In genomic region chr2:51579767-51580166, GRCm38 (mm10) we compare ENCODE assay signal across 39 mouse cellular contexts. TPM values are rescaled to one million over a fixed set of nuclear protein-coding genes. Genes with fewer than 3 reads are reported as not detected.
"Had no signal": no experiment of that assay in that cellular context is flagged by ENCODE, and none has a peak within 500 bp of the region (broad histone marks: within the 10 kb centered on the region; RNA-seq: fewer than 3 reads in every experiment).

No protein-coding gene starts in this region.

- ATAC-seq: hindbrain, postnatal 0 days; intestine, embryonic 16.5 days had no signal

- H3K4me1 ChIP-seq: heart, embryonic 13.5 days; heart, embryonic 15.5 days; kidney, embryonic 15.5 days; liver, embryonic 13.5 days had no signal

- H3K9me3 ChIP-seq: heart, embryonic 13.5 days; heart, embryonic 15.5 days; hindbrain, embryonic 10.5 days; hindbrain, embryonic 12.5 days; hindbrain, embryonic 15.5 days; kidney, embryonic 15.5 days; limb, embryonic 10.5 days; limb, embryonic 12.5 days; liver, embryonic 13.5 days had no signal

- H3K27ac ChIP-seq: heart, adult 2 months; heart, embryonic 13.5 days; heart, embryonic 15.5 days; hindbrain, embryonic 10.5 days; hindbrain, embryonic 12.5 days; hindbrain, embryonic 15.5 days; hindbrain, postnatal 0 days; kidney, embryonic 15.5 days; kidney, postnatal 0 days; left cerebral cortex, adult 2 months; limb, embryonic 10.5 days; limb, embryonic 12.5 days; liver, embryonic 13.5 days had no signal

- H3K9ac ChIP-seq: heart, embryonic 13.5 days; heart, embryonic 15.5 days; hindbrain, embryonic 12.5 days; hindbrain, embryonic 15.5 days; kidney, embryonic 15.5 days; limb, embryonic 12.5 days; liver, embryonic 13.5 days had no signal

- H3K4me3 ChIP-seq: heart, adult 2 months; heart, embryonic 13.5 days; heart, embryonic 15.5 days; hindbrain, embryonic 10.5 days; hindbrain, embryonic 12.5 days; hindbrain, embryonic 15.5 days; kidney, embryonic 15.5 days; left cerebral cortex, adult 2 months; limb, embryonic 10.5 days; limb, embryonic 12.5 days; liver, embryonic 13.5 days had no signal

- H3K27me3 ChIP-seq: heart, embryonic 13.5 days; heart, embryonic 15.5 days; hindbrain, embryonic 12.5 days; hindbrain, embryonic 15.5 days; kidney, embryonic 15.5 days; limb, embryonic 12.5 days; liver, embryonic 13.5 days had no signal

- DNase-seq: gastrocnemius, postnatal 14 days; gastrocnemius, postnatal 36 days; heart, adult 2 months; heart, postnatal 14 days; heart, postnatal 36 days; kidney, adult 11 months; kidney, adult 2 months; kidney, adult 9 months; kidney, postnatal 14 days; kidney, postnatal 36 days; liver; liver, embryonic 13.5 days had no signal

- H3K4me2 ChIP-seq: heart, embryonic 11.5 days; heart, embryonic 13.5 days; heart, embryonic 15.5 days; hindbrain, embryonic 12.5 days; hindbrain, embryonic 15.5 days; kidney, embryonic 15.5 days; limb, embryonic 12.5 days; liver, embryonic 11.5 days; liver, embryonic 13.5 days had no signal

- H3K36me3 ChIP-seq: heart, embryonic 13.5 days; heart, embryonic 15.5 days; hindbrain, embryonic 10.5 days; hindbrain, embryonic 12.5 days; hindbrain, embryonic 15.5 days; kidney, embryonic 15.5 days; limb, embryonic 10.5 days; limb, embryonic 12.5 days; liver, embryonic 13.5 days had no signal

RNA-seq across cellular contexts. Expression of gene Tas2r134, which starts 47.5 kb away (rescaled TPM):
- total RNA-seq: gastrocnemius, adult 18-20 months; gastrocnemius, adult 8-10 months; gastrocnemius, postnatal 14 days; gastrocnemius, postnatal 36 days; heart, adult 2 months; heart, postnatal 14 days; heart, postnatal 36 days; hindbrain, postnatal 0 days; layer of hippocampus, adult 18-20 months; layer of hippocampus, adult 8-10 months; layer of hippocampus, postnatal 10 days; layer of hippocampus, postnatal 25 days; left cerebral cortex, adult 2 months; left cerebral cortex, postnatal 14 days; left cerebral cortex, postnatal 36 days had no signal
- polyA plus RNA-seq: gonadal fat pad, adult 2 months; heart, adult 2 months; heart, embryonic 11.5 days; heart, embryonic 13.5 days; heart, embryonic 15.5 days; heart, postnatal 0 days; hindbrain, embryonic 10.5 days; hindbrain, embryonic 12.5 days; hindbrain, embryonic 15.5 days; hindbrain, postnatal 0 days; intestine, embryonic 14.5 days; intestine, embryonic 16.5 days; kidney, adult 2 months; kidney, embryonic 15.5 days; kidney, postnatal 0 days; large intestine, adult 2 months; limb, embryonic 10.5 days; limb, embryonic 12.5 days; limb, embryonic 14.5 days; liver, embryonic 11.5 days; liver, embryonic 13.5 days had no signal
